Mouse (Mus musculus) adrenal gland, adult 8-10 months (tissue): ENCODE data around the gene Pdia6. TPM values are rescaled to one million over a fixed set of nuclear protein-coding genes. Genes with fewer than 3 reads are reported as not detected.
A peak's percentile ranks its signal among the peaks of the same experiment; 100 is the strongest.

Experiments used
- DNase-seq: peaks from one replicate; pipeline ENCODE4 v3.0.0; 2022
- total RNA-seq, 4 experiments: library from RNA; stranded (reverse); gene quantifications; 2 replicates each; pipeline ENCODE4 v1.2.4; 2022

Pdia6 gene
- 100 to 1,000 TPM; 165 to 203 (median 180) TPM for total RNA-seq

- DNase-seq = peak; percentile 87
Measured at GRCm38 (mm10) chr12:17265971-17266672, at the start of gene Pdia6. TSS of gene Pdia6 (plus strand) at chr12:17266545.

GRCm38 (mm10) chr12:17218390-17218789 lies 48.0 kb upstream of the Pdia6 start:
- no peak for DNase-seq

GRCm38 (mm10) chr12:17219107-17219506 lies 47.2 kb upstream of the Pdia6 start:
- DNase-seq = no peak

GRCm38 (mm10) chr12:17220631-17221030 lies 45.7 kb upstream of the Pdia6 start:
- peak; percentile 77 for DNase-seq

- no peak for DNase-seq
Measured at GRCm38 (mm10) chr12:17221891-17222428, 44.4 kb upstream of the Pdia6 start.

- no peak for DNase-seq
Measured at GRCm38 (mm10) chr12:17223050-17223449, 43.3 kb upstream of the Pdia6 start.

GRCm38 (mm10) chr12:17225012-17225411 lies 41.3 kb upstream of the Pdia6 start:
- DNase-seq = peak; percentile 36

GRCm38 (mm10) chr12:17227903-17228302 lies 38.4 kb upstream of the Pdia6 start:
- DNase-seq = no peak

- no peak for DNase-seq
Measured at GRCm38 (mm10) chr12:17230581-17230980, 35.8 kb upstream of the Pdia6 start.

GRCm38 (mm10) chr12:17231513-17231912 lies 34.8 kb upstream of the Pdia6 start:
- DNase-seq = no peak

- no peak for DNase-seq
Measured at GRCm38 (mm10) chr12:17235535-17236313, 30.6 kb upstream of the Pdia6 start.

GRCm38 (mm10) chr12:17238588-17239427 lies 27.5 kb upstream of the Pdia6 start:
- no peak for DNase-seq

- no peak for DNase-seq
Measured at GRCm38 (mm10) chr12:17239428-17239688, 27.0 kb upstream of the Pdia6 start.

- DNase-seq = no peak
Measured at GRCm38 (mm10) chr12:17241016-17241415, 25.3 kb upstream of the Pdia6 start.

- no peak for DNase-seq
Measured at GRCm38 (mm10) chr12:17241614-17242013, 24.7 kb upstream of the Pdia6 start.

GRCm38 (mm10) chr12:17242041-17242440 lies 24.3 kb upstream of the Pdia6 start:
- DNase-seq = no peak

GRCm38 (mm10) chr12:17250962-17251361 lies 15.4 kb upstream of the Pdia6 start:
- DNase-seq = no peak

- DNase-seq = peak; percentile 27
Measured at GRCm38 (mm10) chr12:17253069-17253468, 13.3 kb upstream of the Pdia6 start.

GRCm38 (mm10) chr12:17255602-17256001 lies 10.7 kb upstream of the Pdia6 start:
- DNase-seq = no peak

- no peak for DNase-seq
Measured at GRCm38 (mm10) chr12:17256905-17257304, 9.4 kb upstream of the Pdia6 start.

- no peak for DNase-seq
Measured at GRCm38 (mm10) chr12:17258431-17258830, 7.9 kb upstream of the Pdia6 start.

- no peak for DNase-seq
Measured at GRCm38 (mm10) chr12:17261005-17261404, 5.3 kb upstream of the Pdia6 start.

- DNase-seq = no peak
Measured at GRCm38 (mm10) chr12:17263881-17264280, 2.5 kb upstream of the Pdia6 start.
